Mouse (Mus musculus) lung, adult 2 months (tissue): ENCODE data around the gene Cntnap2.

Source experiments
- CTCF ChIP-seq: fragments of 200-500 bp; IDR thresholded peaks from 2 replicates; pipeline ENCODE4 v1.5.1; 2011; ENCODE audit warnings: mild to moderate bottlenecking, low read length, control low read depth; ENCODE audit not compliant: insufficient read depth
- POLR2A ChIP-seq: fragments of 200-500 bp; IDR thresholded peaks from 2 replicates; pipeline ENCODE4 v1.6.1; 2011; ENCODE audit warnings: low read depth, mild to moderate bottlenecking, control low read depth, low read length, borderline replicate concordance; ENCODE audit errors: extremely low read depth

DNA sequence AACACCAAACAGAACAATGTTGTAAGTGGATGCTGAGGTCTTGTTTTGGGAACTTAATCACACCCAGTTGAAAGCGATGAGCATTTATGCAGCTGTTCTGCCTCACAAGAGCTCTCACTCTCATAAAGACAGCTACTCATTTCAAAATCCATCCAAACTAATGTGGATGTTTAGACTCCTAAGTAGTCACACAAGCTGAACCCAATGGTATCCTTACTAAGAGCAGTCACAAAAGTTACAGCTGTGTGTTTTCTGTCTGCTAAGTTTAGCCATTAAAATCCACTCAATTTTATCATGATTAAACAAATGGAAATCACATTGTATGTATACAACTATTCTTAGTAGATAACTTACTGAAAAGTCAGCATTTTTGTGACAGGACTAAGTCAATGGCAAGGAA, 1173.7 kb downstream of the Cntnap2 start:
- TF ChIP-seq CTCF (no peak), POLR2A (no peak)
